Mouse (Mus musculus) MN1 (cell line): Measurements from ENCODE around the gene Pard3b.

Experiments
- DNase-seq: peaks from one replicate; pipeline ENCODE4 v3.0.0-alpha.2; 2016; ENCODE audit warnings: low spot score

Pard3b gene

GRCm38 (mm10) chr1:61928131-61928761, 289.6 kb downstream of the Pard3b start:
- no peak for DNase-seq

GRCm38 (mm10) chr1:61933574-61933973, 294.9 kb downstream of the Pard3b start:
- DNase-seq = no peak

GRCm38 (mm10) chr1:61934760-61935159, 296.1 kb downstream of the Pard3b start:
- DNase-seq = no peak

GRCm38 (mm10) chr1:61939882-61940281, 301.3 kb downstream of the Pard3b start:
- DNase-seq = no peak

DNA sequence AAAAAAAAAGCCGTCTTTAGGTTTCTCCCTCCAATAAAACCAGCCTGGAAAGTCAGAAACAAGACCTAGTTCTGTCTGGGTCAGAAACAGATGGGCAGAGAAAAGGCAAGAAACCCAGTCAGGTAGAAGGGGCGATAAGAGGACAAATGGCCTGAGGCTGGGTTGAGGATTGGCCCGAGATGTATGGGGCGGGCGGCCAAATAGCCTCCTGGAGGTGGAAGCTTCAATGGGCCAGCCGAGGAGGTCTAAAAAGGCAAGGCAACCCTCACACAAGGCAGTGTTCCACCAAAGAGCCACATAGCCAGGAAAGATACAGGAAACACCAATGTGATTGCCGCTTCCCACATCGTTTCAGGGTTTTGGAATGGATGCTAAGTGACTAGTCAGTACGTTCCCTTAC, 322.9 kb downstream of the Pard3b start:
- no peak for DNase-seq

DNA sequence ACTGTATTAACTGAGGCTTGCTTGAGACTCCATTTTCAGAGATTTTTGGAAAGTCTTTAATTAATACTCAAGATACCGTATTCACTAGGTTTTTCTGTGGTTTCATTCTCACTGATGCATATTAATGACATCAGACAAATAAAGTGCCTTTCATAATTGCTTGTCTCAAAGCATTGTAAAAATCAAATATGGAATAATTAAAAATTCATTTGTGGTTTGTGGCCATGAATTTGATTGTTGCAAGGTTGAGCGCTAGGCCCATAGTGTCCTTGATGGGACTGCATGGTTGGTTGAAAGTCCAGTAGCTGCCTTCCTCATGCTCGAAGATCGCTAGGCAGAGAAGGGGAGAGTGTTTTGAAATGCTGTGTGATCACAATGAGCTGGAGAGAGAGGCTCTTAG, 323.9 kb downstream of the Pard3b start:
- no peak for DNase-seq

- peak; percentile 8 for DNase-seq
Measured at GRCm38 (mm10) chr1:61967124-61967523, 328.5 kb downstream of the Pard3b start.

- DNase-seq = peak; percentile 18
Measured at GRCm38 (mm10) chr1:61967807-61968206, 329.2 kb downstream of the Pard3b start.

- no peak for DNase-seq
Measured at GRCm38 (mm10) chr1:61997711-61998110, 359.1 kb downstream of the Pard3b start.

GRCm38 (mm10) chr1:62008811-62009210, 370.2 kb downstream of the Pard3b start:
- DNase-seq = no peak

GRCm38 (mm10) chr1:62011712-62012111, 373.1 kb downstream of the Pard3b start:
- no peak for DNase-seq

DNA sequence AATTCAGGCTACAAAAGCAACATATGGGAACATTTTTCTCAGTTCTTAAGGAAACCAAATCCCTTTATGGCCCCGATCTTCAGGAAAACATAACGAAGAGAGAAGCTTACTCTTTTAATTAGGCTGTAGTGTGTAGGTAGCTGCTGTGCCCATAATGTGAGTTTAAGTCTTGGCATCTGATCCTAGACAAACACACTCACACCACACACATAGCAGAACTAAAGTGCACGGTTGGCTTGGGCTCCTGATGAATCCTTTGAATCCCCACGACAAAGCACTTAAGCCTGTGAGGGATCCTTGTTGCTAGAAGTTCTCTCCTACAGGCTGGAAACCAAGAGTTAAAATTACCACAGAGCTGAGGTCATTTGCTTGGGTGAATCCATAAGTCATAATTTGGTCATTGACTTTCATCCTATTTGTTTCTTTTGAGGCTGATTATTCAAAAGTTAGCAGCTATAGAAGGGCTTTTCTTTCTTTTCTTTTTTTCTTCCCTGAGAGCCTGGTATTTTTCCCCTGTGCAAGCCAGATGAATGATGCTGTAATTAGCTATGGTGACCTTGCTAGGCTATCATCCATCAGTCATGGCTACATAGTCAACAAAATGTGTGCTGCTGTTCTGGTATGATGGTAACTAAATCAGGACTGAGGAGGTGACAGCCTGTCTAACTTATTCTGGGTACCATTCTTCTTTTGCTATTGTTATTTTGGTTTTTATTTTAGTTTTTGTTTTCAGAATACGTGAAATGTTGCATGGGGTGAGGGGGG, 378.1 kb downstream of the Pard3b start:
- no peak for DNase-seq

- DNase-seq = no peak
Measured at GRCm38 (mm10) chr1:62018276-62018675, 379.7 kb downstream of the Pard3b start.

DNA sequence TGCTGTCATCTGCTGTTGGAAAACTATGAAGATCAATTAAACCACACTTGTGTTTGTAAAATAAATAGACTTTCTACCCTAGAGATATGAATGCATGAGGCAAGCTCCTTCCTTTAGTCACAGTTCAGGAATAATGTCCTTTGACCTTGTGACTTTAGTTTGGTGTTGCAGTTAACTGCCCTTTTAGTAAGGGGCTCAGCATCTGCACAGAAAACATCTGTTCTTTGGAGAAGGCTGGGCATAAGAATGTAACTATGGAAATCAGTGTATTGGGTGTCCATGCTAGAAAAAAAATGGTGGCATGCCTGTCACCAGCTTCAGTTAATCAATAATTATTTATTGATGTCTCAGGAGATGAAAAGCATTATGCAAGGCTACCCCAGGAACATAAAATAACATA, 381.1 kb downstream of the Pard3b start:
- DNase-seq = no peak

DNA sequence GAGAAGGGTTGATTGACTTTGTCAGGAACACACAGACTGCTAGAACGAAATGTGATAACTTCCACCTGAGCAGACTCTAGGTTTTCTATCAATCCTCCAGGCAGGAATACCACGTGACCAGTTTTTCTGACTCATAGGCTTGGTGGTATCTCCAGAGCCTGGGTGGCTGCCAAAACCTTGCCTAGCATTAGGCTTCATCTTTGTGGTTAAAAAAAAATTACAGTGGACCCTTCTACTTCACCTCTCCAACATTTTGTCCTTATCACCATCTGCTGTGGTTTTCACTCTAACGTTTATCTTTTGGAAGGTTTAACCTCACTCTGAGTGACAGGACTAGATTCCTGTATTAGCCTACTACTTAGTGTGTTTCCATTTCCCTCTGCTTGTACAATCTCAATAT, 403.1 kb downstream of the Pard3b start:
- peak; percentile 13 for DNase-seq

DNA sequence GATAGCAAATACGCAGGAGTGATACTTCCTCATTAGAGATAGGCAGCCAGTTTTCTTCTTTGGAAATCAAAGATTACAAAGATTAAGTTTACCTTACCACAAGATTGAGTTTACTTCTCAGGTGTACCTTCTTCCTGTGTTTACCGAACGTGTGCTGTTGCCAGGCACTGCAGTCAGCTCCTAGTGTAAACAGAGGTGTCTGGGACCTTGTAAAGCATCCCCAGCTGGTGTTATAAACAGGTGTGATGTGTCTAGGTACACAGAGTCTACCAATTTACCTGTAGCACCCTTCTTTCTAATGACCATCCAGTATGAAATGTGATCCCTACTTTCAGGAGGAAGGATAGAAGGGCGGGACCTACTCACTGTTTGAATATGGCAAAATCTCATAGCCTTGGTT, 410.0 kb downstream of the Pard3b start:
- no peak for DNase-seq

GRCm38 (mm10) chr1:62051186-62051825, 412.7 kb downstream of the Pard3b start:
- no peak for DNase-seq

DNA sequence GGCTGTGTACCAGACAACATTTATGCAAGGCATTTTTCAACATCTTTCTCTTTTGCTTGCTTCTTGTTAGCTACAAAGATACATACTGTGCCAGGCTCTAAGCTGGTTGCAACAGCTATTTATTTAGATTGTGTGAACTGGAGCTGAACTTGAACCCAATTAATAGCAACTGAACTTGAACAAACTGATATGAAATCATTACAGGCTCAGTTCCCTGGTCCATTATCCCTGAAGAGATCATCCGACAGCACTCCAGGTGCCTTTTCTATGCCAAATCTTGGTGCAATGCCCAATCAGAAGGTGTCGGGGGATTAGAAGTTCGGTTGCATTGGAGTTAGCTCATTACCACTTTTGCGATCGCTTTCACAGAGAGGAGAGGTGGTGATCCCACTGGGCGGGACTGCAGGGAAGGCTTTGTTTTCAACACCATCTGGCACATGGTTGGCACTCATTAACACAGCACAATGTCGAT, 414.6 kb downstream of the Pard3b start:
- no peak for DNase-seq

DNA sequence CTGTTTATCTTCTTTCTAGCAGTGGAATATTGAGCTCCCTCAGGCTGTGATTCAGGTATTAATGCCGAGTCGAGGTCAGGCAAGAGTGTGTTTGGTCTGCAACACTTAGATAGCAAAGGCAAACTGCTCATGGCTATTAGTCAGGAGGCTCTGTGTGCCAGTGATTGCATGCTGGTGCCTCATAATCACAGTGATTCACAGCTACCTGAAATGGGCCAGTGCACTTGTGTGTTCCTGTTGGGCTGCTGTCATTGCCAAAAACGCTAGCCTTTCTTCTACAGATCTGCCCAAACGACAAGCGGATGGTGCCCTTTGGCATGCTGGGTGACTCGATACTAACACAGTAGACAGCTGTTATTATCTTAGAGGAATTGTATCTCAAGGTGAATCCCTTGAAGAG, 416.7 kb downstream of the Pard3b start:
- no peak for DNase-seq

DNA sequence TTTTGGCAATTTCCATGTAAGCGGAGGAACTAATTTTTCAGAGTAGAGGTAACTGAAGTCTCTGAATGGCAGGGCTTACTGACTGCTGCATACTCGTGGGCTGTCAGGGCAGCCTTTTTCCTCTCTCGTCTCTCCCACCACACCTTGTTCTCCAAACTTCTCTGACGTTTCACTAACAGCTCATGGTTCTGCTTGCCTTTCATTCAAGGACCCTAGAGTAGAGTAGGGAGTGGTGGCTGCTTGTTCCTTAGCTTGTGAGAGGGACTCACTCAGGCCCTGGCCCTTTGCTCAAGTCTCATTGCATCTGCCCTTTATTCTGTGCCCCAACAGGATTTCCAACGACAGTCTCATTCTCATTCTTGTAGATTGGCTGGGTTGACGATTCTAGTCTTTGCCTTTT, 432.0 kb downstream of the Pard3b start:
- DNase-seq = no peak

- DNase-seq = no peak
Measured at GRCm38 (mm10) chr1:62071139-62071538, 432.5 kb downstream of the Pard3b start.

- DNase-seq = no peak
Measured at GRCm38 (mm10) chr1:62076171-62076570, 437.5 kb downstream of the Pard3b start.

DNA sequence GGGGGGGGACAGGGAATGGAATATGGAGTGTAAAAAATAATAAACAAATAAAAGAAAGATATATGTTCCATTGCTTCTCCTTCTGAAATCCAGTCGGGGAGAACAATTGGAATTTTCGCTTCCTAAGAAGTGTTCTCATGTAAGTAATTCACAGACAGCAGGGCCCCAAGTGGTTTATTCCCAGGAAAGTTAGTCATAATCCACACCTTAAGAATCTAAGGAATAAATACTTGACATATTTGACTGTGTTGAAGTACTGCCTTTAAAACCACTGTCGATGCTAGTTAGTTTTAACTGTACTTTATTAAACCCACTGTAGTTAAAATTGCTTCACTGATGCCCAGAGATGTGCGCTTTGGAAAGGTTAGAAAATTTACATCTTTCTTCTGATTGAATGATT, 442.5 kb downstream of the Pard3b start:
- no peak for DNase-seq
